Mouse (Mus musculus) erythroblast, embryonic 14.5 days (primary cell): ENCODE data around the gene Lhpp. TPM values are rescaled to one million over a fixed set of nuclear protein-coding genes. Genes with fewer than 3 reads are reported as not detected.

Experiments used
- H3K27me3 ChIP-seq: 2 replicates; pipeline ENCODE4 v1.6.1; 2012; ENCODE audit warnings: inconsistent platforms; ENCODE audit not compliant: control insufficient read depth
- H3K36me3 ChIP-seq: 2 replicates; pipeline ENCODE4 v1.6.1; 2012; ENCODE audit warnings: mild to moderate bottlenecking, inconsistent platforms; ENCODE audit not compliant: control insufficient read depth
- H3K4me1 ChIP-seq: 2 replicates; pipeline ENCODE4 v1.6.1; 2012; ENCODE audit warnings: inconsistent platforms; ENCODE audit not compliant: control insufficient read depth
- H3K4me3 ChIP-seq: replicated peaks from 2 replicates; pipeline ENCODE3; 2012; ENCODE audit warnings: moderate library complexity, mild to moderate bottlenecking, inconsistent platforms
- H3K9me3 ChIP-seq: 2 replicates; pipeline ENCODE4 v1.6.1; 2012; ENCODE audit warnings: low read length, inconsistent platforms, mixed read lengths; ENCODE audit not compliant: control insufficient read depth
- GATA1 ChIP-seq: IDR thresholded peaks from 2 replicates; pipeline ENCODE4 v1.6.1; 2012; ENCODE audit warnings: low read length, inconsistent platforms, mixed read lengths
- TAL1 ChIP-seq: IDR thresholded peaks from 3 replicates; pipeline ENCODE4 v1.6.1; 2012; ENCODE audit warnings: low read length, inconsistent platforms, mixed read lengths
- polyA plus RNA-seq: library from polyadenylated mRNA; stranded (reverse); fragments of >175 nt; gene quantifications from 2 replicates; pipeline ENCODE4 v1.2.3, GENCODE M21; 2012

Gene Lhpp
- polyA plus RNA-seq, 1 experiment = 0.12 TPM

DNA sequence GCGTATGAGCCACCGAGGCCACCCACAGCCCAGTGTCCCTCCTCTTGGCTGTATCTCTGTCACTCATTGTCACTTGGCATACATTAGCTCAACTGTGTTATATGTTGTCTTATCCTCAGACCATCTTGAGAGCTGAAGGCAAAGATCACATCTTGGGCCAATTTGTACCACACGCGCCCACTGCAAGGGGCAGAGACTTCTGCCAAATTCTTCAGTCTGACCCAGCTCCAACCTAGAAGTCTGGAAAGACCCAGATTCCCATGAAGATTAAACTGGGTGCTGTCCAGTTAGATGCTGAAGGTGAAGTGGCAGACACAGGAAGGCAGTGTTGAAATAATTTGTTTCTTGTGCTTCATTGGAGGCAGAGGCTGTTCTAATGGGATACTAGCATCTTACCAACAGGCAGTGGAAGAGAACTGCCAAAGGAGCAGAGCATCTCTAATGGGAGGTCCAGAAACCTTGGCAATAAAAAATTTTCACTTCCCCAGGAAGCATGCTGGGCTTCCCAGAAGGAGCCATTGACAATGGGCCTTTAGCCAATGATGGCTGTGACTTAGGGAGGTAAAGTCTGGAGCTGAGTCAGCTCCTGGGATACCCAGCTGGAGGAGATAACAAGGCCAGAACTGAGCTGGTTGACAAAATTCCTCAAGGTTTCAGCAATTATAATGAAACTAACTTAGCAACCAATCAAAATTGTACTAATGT, 2.0 kb upstream of the Lhpp start:
- H3K9me3 ChIP-seq = no peaks in the 10 kb centered on the region
- TF ChIP-seq TAL1 (no peak), GATA1 (no peak)
- peaks cover 44% of the 10 kb centered on the region for H3K27me3 ChIP-seq
- no peak overlapping the region for H3K4me3 ChIP-seq
- no peaks in the 10 kb centered on the region for H3K36me3 ChIP-seq
- H3K4me1 ChIP-seq = peaks cover 21% of the 10 kb centered on the region

DNA sequence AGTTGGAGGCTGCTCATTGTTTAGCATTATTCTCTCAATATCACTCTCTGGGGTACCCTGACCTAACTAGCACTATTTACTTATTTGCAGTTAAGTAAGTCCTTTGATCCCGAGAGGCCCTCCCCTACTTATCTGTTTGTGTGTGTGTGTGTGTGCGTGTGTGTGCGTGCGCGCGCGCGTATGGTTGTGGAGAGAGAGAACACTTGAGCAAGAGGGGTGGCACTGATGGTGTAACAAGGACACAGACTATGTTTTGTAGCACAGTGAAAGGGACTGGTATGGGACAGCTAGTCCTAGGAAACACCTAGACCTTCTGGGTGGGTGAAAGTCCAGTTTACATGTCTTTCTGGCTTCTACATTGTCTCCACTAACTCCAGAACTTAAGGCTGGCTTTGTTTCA, 1.1 kb downstream of the Lhpp start:
- Histone ChIP-seq H3K36me3 (no peaks in the 10 kb centered on the region), H3K4me1 (peaks cover 24% of the 10 kb centered on the region), H3K9me3 (no peaks in the 10 kb centered on the region), H3K4me3 (no peak overlapping the region), H3K27me3 (peaks cover 14% of the 10 kb centered on the region)
- TF ChIP-seq TAL1 (no peak), GATA1 (no peak)

DNA sequence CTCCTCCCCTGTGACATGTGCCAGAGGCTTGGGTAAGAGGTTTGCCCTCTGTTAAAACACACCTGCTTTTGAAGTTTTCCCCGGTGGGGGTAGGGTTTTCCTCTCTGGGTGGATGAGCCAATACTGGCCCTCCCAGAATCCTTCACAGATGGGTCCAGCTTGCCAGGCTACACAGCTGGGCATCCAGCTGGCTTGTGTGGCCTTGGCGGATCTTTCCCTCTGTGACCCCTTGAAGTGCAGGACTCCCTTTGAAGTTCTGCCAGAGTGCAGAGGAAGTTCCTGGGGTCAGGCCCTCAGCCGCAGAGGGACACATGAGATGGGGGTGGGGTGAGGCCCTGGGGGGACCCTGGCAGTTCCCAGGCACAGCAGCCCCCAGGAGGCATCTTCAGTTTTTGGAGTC, 4.9 kb downstream of the Lhpp start:
- Histone ChIP-seq H3K27me3 (no peaks in the 10 kb centered on the region), H3K36me3 (no peaks in the 10 kb centered on the region), H3K4me3 (no peak overlapping the region), H3K9me3 (no peaks in the 10 kb centered on the region), H3K4me1 (peaks cover 19% of the 10 kb centered on the region)
- TF ChIP-seq GATA1 (no peak), TAL1 (no peak)

DNA sequence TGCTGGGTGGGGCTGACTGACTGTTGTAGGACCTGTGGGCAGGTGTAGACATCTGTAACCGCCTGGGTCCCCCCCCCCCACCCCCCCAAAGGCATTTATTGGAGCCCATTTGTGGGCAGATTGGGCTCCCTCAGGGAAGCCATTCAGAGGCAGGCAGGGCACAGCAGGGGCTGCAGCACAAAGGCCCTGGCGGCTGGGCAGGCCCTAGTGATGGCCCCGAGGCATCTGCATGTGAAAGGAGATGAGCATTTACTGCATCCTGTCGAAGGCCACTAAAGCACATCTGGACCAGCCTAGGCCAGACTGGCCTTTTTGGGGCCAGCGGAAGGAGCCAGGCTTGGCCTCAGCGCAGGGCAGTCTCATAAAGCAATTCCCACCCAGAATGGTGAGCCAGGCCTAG, 6.0 kb downstream of the Lhpp start:
- Histone ChIP-seq H3K36me3 (no peaks in the 10 kb centered on the region), H3K4me3 (no peak overlapping the region), H3K4me1 (peaks cover 10% of the 10 kb centered on the region), H3K9me3 (no peaks in the 10 kb centered on the region), H3K27me3 (no peaks in the 10 kb centered on the region)
- TF ChIP-seq TAL1 (no peak), GATA1 (no peak)

DNA sequence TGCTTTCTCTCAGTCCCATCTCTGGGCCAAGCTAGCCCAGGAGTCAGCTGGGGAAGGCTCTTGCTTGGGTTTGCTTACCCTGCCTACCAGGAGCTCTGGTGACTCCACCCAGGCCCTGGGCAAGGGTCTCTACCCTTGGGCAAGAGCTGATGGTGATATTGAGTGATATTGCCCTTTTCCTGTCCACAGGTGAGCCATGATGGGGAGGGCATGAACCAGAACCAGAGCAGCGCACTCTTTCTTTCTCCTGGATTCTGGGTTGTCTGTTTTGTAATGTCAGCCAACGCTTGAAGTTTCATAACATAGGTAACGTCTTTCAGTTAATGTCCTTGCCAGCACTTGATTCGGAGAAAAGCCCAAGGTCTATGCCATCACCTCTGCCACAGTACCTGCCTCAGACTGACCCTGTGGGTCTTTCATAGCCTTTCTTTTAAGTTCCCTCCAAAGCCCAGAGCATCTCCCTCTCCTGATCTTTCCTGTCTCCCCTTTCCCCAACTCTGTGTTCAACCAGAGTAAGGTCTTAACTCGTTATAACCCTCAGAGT, 6.7 kb downstream of the Lhpp start:
- Histone ChIP-seq H3K27me3 (no peaks in the 10 kb centered on the region), H3K9me3 (no peaks in the 10 kb centered on the region), H3K4me1 (peaks cover 7% of the 10 kb centered on the region), H3K36me3 (no peaks in the 10 kb centered on the region), H3K4me3 (no peak overlapping the region)
- no peak for TF ChIP-seq TAL1
- TF ChIP-seq GATA1 = no peak

DNA sequence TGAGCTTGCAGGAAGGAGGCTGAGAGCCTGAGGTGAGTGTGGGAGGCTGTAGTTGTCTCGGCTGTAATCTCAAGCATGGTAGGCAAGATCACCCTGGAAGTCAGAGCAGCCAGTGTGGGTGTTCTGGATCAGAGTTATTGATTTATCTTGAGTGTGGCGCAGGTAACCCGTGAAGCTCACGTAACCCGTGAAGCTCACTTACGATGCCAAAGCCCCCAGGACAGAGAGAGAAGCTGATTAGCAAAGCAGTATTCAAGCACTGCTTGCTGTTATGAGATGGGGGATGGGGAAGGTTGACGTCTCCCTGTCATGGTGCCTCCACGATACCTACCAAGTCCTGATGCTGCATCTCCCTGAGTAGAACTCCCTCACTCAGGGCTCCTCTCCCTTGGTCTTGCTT, 9.1 kb downstream of the Lhpp start:
- Histone ChIP-seq H3K36me3 (no peaks in the 10 kb centered on the region), H3K4me3 (no peak overlapping the region), H3K27me3 (no peaks in the 10 kb centered on the region), H3K4me1 (no peaks in the 10 kb centered on the region), H3K9me3 (no peaks in the 10 kb centered on the region)
- no peak for TF ChIP-seq TAL1
- no peak for TF ChIP-seq GATA1

DNA sequence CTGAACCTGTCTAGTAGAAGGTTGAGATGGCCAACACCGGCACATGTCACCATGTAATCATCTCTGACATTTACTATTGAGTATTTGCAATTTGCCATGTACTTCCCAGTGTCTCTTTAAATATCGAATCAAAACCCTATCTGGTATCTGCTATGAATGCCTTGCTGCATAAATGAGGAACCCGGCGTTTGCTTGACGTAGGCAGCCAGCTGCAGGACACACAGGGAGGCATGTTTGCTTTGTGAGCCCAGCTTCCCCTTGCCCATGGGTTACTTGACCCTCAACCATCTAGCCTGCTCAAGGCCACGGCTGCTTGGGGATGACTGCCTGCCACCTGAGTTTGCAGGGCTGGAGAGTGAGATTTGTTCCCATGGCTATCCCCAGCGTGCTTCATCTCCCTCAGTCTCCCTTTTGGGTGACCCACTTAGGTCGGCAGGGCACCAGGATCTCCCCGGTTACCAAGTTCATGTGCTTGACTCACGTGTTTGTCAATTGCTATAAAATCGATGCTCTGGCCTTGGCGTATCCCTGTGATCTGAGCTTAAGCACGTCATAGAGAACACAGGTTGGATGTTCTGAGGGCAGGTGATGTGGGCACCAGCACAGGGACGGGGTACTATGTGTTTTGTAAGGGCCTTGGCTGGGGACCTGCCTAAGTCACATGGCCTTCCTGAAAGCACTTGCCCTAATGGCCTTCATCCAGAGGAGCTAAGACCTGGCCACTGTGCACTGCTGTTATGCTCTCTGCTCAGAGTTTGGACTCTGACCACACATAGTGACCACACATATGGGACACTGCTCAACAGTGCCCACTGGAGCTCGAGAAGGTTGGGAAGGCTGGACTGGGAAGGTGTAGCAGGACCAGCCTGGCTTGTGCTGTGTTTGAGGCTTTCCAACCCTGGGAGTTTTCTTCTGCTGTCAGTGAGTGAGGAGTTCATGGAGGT, 9.8 kb downstream of the Lhpp start:
- H3K9me3 ChIP-seq = no peaks in the 10 kb centered on the region
- no peaks in the 10 kb centered on the region for H3K27me3 ChIP-seq
- H3K4me1 ChIP-seq = no peaks in the 10 kb centered on the region
- no peak overlapping the region for H3K4me3 ChIP-seq
- TF ChIP-seq TAL1 = no peak
- no peak for TF ChIP-seq GATA1
- no peaks in the 10 kb centered on the region for H3K36me3 ChIP-seq

DNA sequence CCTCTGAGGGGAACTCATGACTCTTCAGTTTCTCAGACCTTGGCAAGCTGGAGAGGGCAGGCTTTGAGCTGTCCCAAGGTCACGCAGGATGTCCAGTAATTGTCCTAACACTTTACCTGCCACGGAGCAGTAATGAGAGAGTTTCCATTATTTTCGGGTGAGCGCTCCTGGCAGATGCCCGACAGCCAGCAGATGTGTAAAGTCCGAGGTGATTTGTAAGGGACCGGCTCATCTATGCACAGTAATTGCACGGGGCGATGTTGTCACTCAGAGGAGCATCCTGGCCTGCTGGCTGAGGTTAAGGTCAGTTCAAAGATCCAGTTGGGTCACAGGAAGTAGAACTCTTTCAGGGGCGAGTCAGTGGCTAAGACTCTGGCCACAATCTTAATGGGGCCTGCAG, 13.7 kb downstream of the Lhpp start:
- TF ChIP-seq TAL1 (no peak), GATA1 (no peak)
- Histone ChIP-seq H3K27me3 (no peaks in the 10 kb centered on the region), H3K4me3 (no peak overlapping the region), H3K36me3 (no peaks in the 10 kb centered on the region), H3K4me1 (no peaks in the 10 kb centered on the region), H3K9me3 (no peaks in the 10 kb centered on the region)

DNA sequence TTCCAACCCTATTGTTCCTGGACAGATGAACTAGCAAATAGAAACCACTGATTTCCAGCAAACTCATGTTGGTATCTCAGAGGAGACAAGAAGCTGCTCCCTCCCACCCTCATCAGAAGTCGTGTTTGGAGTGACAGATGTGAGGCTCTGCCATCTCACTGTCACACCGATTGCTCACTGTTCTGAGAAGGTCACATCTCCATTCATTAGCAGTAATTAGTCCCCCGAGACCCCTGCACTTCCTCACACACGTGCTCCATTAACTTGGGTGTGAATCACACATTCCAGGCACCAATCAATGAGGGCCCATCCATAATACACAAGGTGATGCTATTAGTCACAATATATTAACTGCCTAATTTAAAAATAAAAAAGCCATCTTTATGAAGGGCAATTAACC, 15.7 kb downstream of the Lhpp start:
- Histone ChIP-seq H3K4me1 (no peaks in the 10 kb centered on the region), H3K27me3 (no peaks in the 10 kb centered on the region), H3K9me3 (no peaks in the 10 kb centered on the region), H3K36me3 (no peaks in the 10 kb centered on the region), H3K4me3 (no peak overlapping the region)
- TF ChIP-seq TAL1 = no peak
- TF ChIP-seq GATA1 = no peak
